Mouse (Mus musculus) heart, embryonic 13.5 days (tissue): ENCODE results near the gene Etv6. TPM values are rescaled to one million over a fixed set of nuclear protein-coding genes. Genes with fewer than 3 reads are reported as not detected.

ENCODE experiments used
- ATAC-seq: fragments of 200-750 bp; cut with Nextera tagmentation; 2 replicates; pipeline ENCODE4 v1.8.0; 2017; ENCODE audit warnings: moderate TSS enrichment; ENCODE audit not compliant: insufficient number of reproducible peaks, low FRiP score, low TSS enrichment; ENCODE audit errors: extremely low read depth
- H3K27ac ChIP-seq: fragments of 300-500 bp; sonication (generic); replicated peaks from 2 replicates; pipeline ENCODE4 v1.5.1; 2015; ENCODE audit warnings: moderate library complexity, mild to moderate bottlenecking, inconsistent platforms
- H3K27me3 ChIP-seq: fragments of 300-500 bp; sonication (generic); replicated peaks from 2 replicates; pipeline ENCODE4 v1.6.1; 2015; ENCODE audit warnings: mild to moderate bottlenecking, inconsistent platforms
- H3K36me3 ChIP-seq: fragments of 300-500 bp; sonication (generic); 2 replicates; pipeline ENCODE4 v1.6.1; 2015; ENCODE audit warnings: mild to moderate bottlenecking, inconsistent platforms
- H3K4me1 ChIP-seq: fragments of 300-500 bp; sonication (generic); 2 replicates; pipeline ENCODE4 v1.6.1; 2015; ENCODE audit warnings: inconsistent platforms
- H3K4me2 ChIP-seq: fragments of 300-500 bp; sonication (generic); 2 replicates; pipeline ENCODE4 v1.6.1; 2015; ENCODE audit warnings: inconsistent platforms, mild to moderate bottlenecking, moderate library complexity
- H3K4me3 ChIP-seq: fragments of 300-500 bp; sonication (generic); 2 replicates; pipeline ENCODE4 v1.5.1; 2015; ENCODE audit warnings: moderate library complexity, mild to moderate bottlenecking, inconsistent platforms
- H3K9ac ChIP-seq: fragments of 300-500 bp; sonication (generic); 2 replicates; pipeline ENCODE4 v1.6.1; 2015; ENCODE audit warnings: inconsistent platforms, mild to moderate bottlenecking, moderate library complexity
- H3K9me3 ChIP-seq: fragments of 300-500 bp; sonication (generic); 2 replicates; pipeline ENCODE4 v1.6.1; 2016; ENCODE audit warnings: inconsistent platforms
- WGBS: fragments of 180-500 bp; shearing (Covaris S2); methylation state at CpG from one replicate; pipeline ENCODE4 v1.1.7; 2015; ENCODE audit warnings: mixed read lengths; 5-methylcytosine and 5-hydroxymethylcytosine counted together
- polyA plus RNA-seq: library from polyadenylated mRNA; unstranded; fragments of >200 nt; fragmentation: Nextera tagmentation; extraction: Ambion mirVana; gene quantifications from 2 replicates; pipeline ENCODE4 v1.2.1, GENCODE M21; 2015

Gene Etv6
- polyA plus RNA-seq, 1 experiment from 2014 or later, result 12.8 TPM

- Histone ChIP-seq H3K36me3 (peaks cover 53% of the 10 kb centered on the region), H3K27me3 (no peaks in the 10 kb centered on the region), H3K9ac (no peak overlapping the region), H3K4me1 (peaks cover 31% of the 10 kb centered on the region), H3K4me2 (no peak overlapping the region), H3K4me3 (no peak overlapping the region), H3K27ac (peak overlapping the region; percentile 55), H3K9me3 (no peaks in the 10 kb centered on the region; the same call in 1 of the 2 replicates)
- 39% methylated on average over 3 of the region's 3 CpGs for WGBS
- no peak for ATAC-seq
These were observed 220.9 kb downstream of the Etv6 start for GRCm38 (mm10) chr6:134256369-134256768.

GRCm38 (mm10) chr6:134259913-134260312, 224.4 kb downstream of the Etv6 start:
- Histone ChIP-seq H3K27me3 (no peaks in the 10 kb centered on the region), H3K4me2 (no peak overlapping the region), H3K9ac (no peak overlapping the region), H3K36me3 (peaks cover 65% of the 10 kb centered on the region), H3K9me3 (no peaks in the 10 kb centered on the region; the same call in 1 of the 2 replicates), H3K4me3 (no peak overlapping the region), H3K4me1 (peaks cover 38% of the 10 kb centered on the region), H3K27ac (no peak overlapping the region)
- no peak for ATAC-seq
- 89% methylated on average over 8 of the region's 8 CpGs for WGBS

GRCm38 (mm10) chr6:134261904-134262303, 226.4 kb downstream of the Etv6 start:
- peaks cover 84% of the 10 kb centered on the region for H3K36me3 ChIP-seq
- peak overlapping the region; percentile 71 for H3K27ac ChIP-seq
- ATAC-seq, result no peak
- no peaks in the 10 kb centered on the region; the same call in 1 of the 2 replicates for H3K9me3 ChIP-seq
- H3K4me1 ChIP-seq, result peaks cover 19% of the 10 kb centered on the region
- H3K4me2 ChIP-seq, result no peak overlapping the region
- H3K9ac ChIP-seq, result no peak overlapping the region
- 56% methylated on average over 3 of the region's 3 CpGs for WGBS
- H3K27me3 ChIP-seq, result no peaks in the 10 kb centered on the region
- H3K4me3 ChIP-seq, result no peak overlapping the region

- peaks cover 19% of the 10 kb centered on the region for H3K4me1 ChIP-seq
- peaks cover 89% of the 10 kb centered on the region for H3K36me3 ChIP-seq
- no peaks in the 10 kb centered on the region; the same call in 1 of the 2 replicates for H3K9me3 ChIP-seq
- 69% methylated on average over 4 of the region's 4 CpGs for WGBS
- H3K4me3 ChIP-seq, result no peak overlapping the region
- ATAC-seq, result no peak
- peak overlapping the region; percentile 71 for H3K27ac ChIP-seq
- H3K9ac ChIP-seq, result no peak overlapping the region
- H3K27me3 ChIP-seq, result no peaks in the 10 kb centered on the region
- no peak overlapping the region for H3K4me2 ChIP-seq
These were observed 226.9 kb downstream of the Etv6 start for GRCm38 (mm10) chr6:134262383-134262782.

- no peak for ATAC-seq
- Histone ChIP-seq H3K4me1 (peaks cover 19% of the 10 kb centered on the region), H3K9ac (no peak overlapping the region), H3K36me3 (peaks cover 90% of the 10 kb centered on the region), H3K4me2 (no peak overlapping the region), H3K27ac (peak overlapping the region; percentile 71), H3K9me3 (no peaks in the 10 kb centered on the region; the same call in 1 of the 2 replicates), H3K27me3 (no peaks in the 10 kb centered on the region), H3K4me3 (no peak overlapping the region)
- 70% methylated on average over 6 of the region's 6 CpGs for WGBS
These were observed 227.6 kb downstream of the Etv6 start for GRCm38 (mm10) chr6:134262911-134263607.

GRCm38 (mm10) chr6:134273884-134274283, 238.4 kb downstream of the Etv6 start:
- Histone ChIP-seq H3K9ac (no peak overlapping the region), H3K9me3 (no peaks in the 10 kb centered on the region), H3K36me3 (peaks cover 30% of the 10 kb centered on the region), H3K4me1 (0 out of 2 replicates have a peak, but pooled peaks cover 3% of the 10 kb centered on the region), H3K4me2 (no peak overlapping the region), H3K27ac (no peak overlapping the region), H3K27me3 (no peaks in the 10 kb centered on the region), H3K4me3 (no peak overlapping the region)
- WGBS, result 80% methylated on average over 2 of the region's 2 CpGs
- ATAC-seq, result no peak

GRCm38 (mm10) chr6:134276954-134277353, 241.5 kb downstream of the Etv6 start:
- Histone ChIP-seq H3K27me3 (no peaks in the 10 kb centered on the region), H3K4me3 (no peak overlapping the region), H3K4me1 (0 out of 2 replicates have a peak, but pooled peaks cover 3% of the 10 kb centered on the region), H3K9me3 (no peaks in the 10 kb centered on the region), H3K36me3 (peaks cover 6% of the 10 kb centered on the region; the same call in 1 of the 2 replicates), H3K9ac (no peak overlapping the region), H3K4me2 (no peak overlapping the region), H3K27ac (no peak overlapping the region)
- 75% methylated on average over 2 of the region's 2 CpGs for WGBS
- no peak for ATAC-seq

GRCm38 (mm10) chr6:134282095-134282494, 246.6 kb downstream of the Etv6 start:
- H3K9ac ChIP-seq, result no peak overlapping the region
- H3K4me2 ChIP-seq, result no peak overlapping the region
- WGBS, result 66% methylated on average over 3 of the region's 3 CpGs
- no peaks in the 10 kb centered on the region for H3K27me3 ChIP-seq
- ATAC-seq, result no peak
- no peaks in the 10 kb centered on the region for H3K4me1 ChIP-seq
- no peak overlapping the region for H3K27ac ChIP-seq
- H3K9me3 ChIP-seq, result no peaks in the 10 kb centered on the region
- no peaks in the 10 kb centered on the region for H3K36me3 ChIP-seq
- no peak overlapping the region for H3K4me3 ChIP-seq

- no peaks in the 10 kb centered on the region for H3K27me3 ChIP-seq
- 75% methylated on average over 3 of the region's 3 CpGs for WGBS
- H3K4me3 ChIP-seq, result no peak overlapping the region
- no peak overlapping the region for H3K9ac ChIP-seq
- H3K9me3 ChIP-seq, result no peaks in the 10 kb centered on the region
- H3K27ac ChIP-seq, result no peak overlapping the region
- H3K4me2 ChIP-seq, result no peak overlapping the region
- no peaks in the 10 kb centered on the region for H3K36me3 ChIP-seq
- ATAC-seq, result no peak
- peaks cover 9% of the 10 kb centered on the region for H3K4me1 ChIP-seq
These were observed 256.3 kb downstream of the Etv6 start for GRCm38 (mm10) chr6:134291823-134292222.

GRCm38 (mm10) chr6:134292404-134292803, 256.9 kb downstream of the Etv6 start:
- Histone ChIP-seq H3K4me3 (no peak overlapping the region), H3K36me3 (no peaks in the 10 kb centered on the region), H3K4me2 (no peak overlapping the region), H3K9ac (no peak overlapping the region), H3K27ac (no peak overlapping the region), H3K9me3 (no peaks in the 10 kb centered on the region), H3K27me3 (no peaks in the 10 kb centered on the region), H3K4me1 (peaks cover 9% of the 10 kb centered on the region)
- ATAC-seq, result no peak
- WGBS, result 70% methylated on average over 5 of the region's 5 CpGs

- no peak overlapping the region for H3K4me3 ChIP-seq
- H3K36me3 ChIP-seq, result no peaks in the 10 kb centered on the region
- no peak for ATAC-seq
- no peaks in the 10 kb centered on the region for H3K9me3 ChIP-seq
- no peak overlapping the region for H3K27ac ChIP-seq
- H3K4me2 ChIP-seq, result no peak overlapping the region
- no peaks in the 10 kb centered on the region for H3K27me3 ChIP-seq
- 33% methylated on average over 9 of the region's 9 CpGs for WGBS
- peaks cover 9% of the 10 kb centered on the region for H3K4me1 ChIP-seq
- H3K9ac ChIP-seq, result no peak overlapping the region
These were observed 258.4 kb downstream of the Etv6 start for GRCm38 (mm10) chr6:134293615-134294508.
